12 mouse cellular contexts compared by ENCODE assay signal in genomic region chr19:50013659-50014058, GRCm38 (mm10).
DNase-seq lines count a peak whose midpoint lies in the region; ATAC-seq lines count a peak whose summit lies in the region.
"Had no signal": no experiment of that assay in that cellular context is flagged by ENCODE, and none has a peak within 500 bp of the region (broad histone marks: within the 10 kb centered on the region; RNA-seq: fewer than 3 reads in every experiment).

No protein-coding gene starts in this region.

- H3K9ac ChIP-seq in forebrain, embryonic 16.5 days (replicated peaks; ENCODE audit: low read depth, low read length), result no peak overlapping the region
- no peak overlapping the region for H3K9ac ChIP-seq in midbrain, embryonic 15.5 days
- H3K9ac ChIP-seq in intestine, embryonic 15.5 days, result no peak overlapping the region

- WGBS in forebrain, embryonic 16.5 days, result 20% methylated on average over 2 of the region's 2 CpGs
- 18% methylated on average over 2 of the region's 2 CpGs for WGBS in midbrain, embryonic 15.5 days
- 53% methylated on average over 2 of the region's 2 CpGs for WGBS in intestine, embryonic 15.5 days

- no peaks in the 10 kb centered on the region for H3K27me3 ChIP-seq in forebrain, embryonic 16.5 days (replicated peaks; ENCODE audit: control insufficient read depth, insufficient read depth, low read length)
- H3K27me3 ChIP-seq in midbrain, embryonic 15.5 days (replicated peaks), result no peaks in the 10 kb centered on the region
- no peaks in the 10 kb centered on the region for H3K27me3 ChIP-seq in intestine, embryonic 15.5 days (replicated peaks)

- H3K9me3 ChIP-seq in forebrain, embryonic 16.5 days (ENCODE audit: control insufficient read depth, low read length), result no peaks in the 10 kb centered on the region
- H3K9me3 ChIP-seq in midbrain, embryonic 15.5 days, result no peaks in the 10 kb centered on the region
- no peaks in the 10 kb centered on the region for H3K9me3 ChIP-seq in intestine, embryonic 15.5 days

- H3K4me1 ChIP-seq in forebrain, embryonic 16.5 days (replicated peaks; ENCODE audit: control insufficient read depth, insufficient read depth, low read length), result no peaks in the 10 kb centered on the region
- no peaks in the 10 kb centered on the region for H3K4me1 ChIP-seq in midbrain, embryonic 15.5 days
- no peaks in the 10 kb centered on the region for H3K4me1 ChIP-seq in intestine, embryonic 15.5 days (replicated peaks)

- DNase-seq in heart, postnatal 4 days, result peak; percentile 19
- DNase-seq in heart, adult 9 months (ENCODE audit: low spot score in 2 of 2), result no peak
- DNase-seq in layer of hippocampus, adult 18-20 months (ENCODE audit: low spot score in 2 of 2), result peak; percentile 25 to 70
- no peak for DNase-seq in embryo, embryonic 10.5 days (ENCODE audit: low spot score)
- DNase-seq: adrenal gland, postnatal 10 days; liver had no signal

- peak; percentile 95 for ATAC-seq in forebrain, embryonic 16.5 days
- peak; percentile 76 for ATAC-seq in midbrain, embryonic 15.5 days (replicated peaks)
- ATAC-seq in intestine, embryonic 15.5 days, result no peak
- ATAC-seq in inflammation-experienced regulatory T-cells, adult 6 months, result no peak
- ATAC-seq: intestine, postnatal 0 days had no signal

- H3K4me3 ChIP-seq in forebrain, embryonic 16.5 days (replicated peaks; ENCODE audit: low read length), result no peak overlapping the region
- no peak overlapping the region for H3K4me3 ChIP-seq in midbrain, embryonic 15.5 days
- no peak overlapping the region for H3K4me3 ChIP-seq in intestine, embryonic 15.5 days (replicated peaks)

- no peaks in the 10 kb centered on the region for H3K36me3 ChIP-seq in forebrain, embryonic 16.5 days (ENCODE audit: control insufficient read depth, insufficient read depth)
- H3K36me3 ChIP-seq in midbrain, embryonic 15.5 days (replicated peaks), result no peaks in the 10 kb centered on the region
- H3K36me3 ChIP-seq in intestine, embryonic 15.5 days, result no peaks in the 10 kb centered on the region
- H3K36me3 ChIP-seq: G1E had no signal

- no peak overlapping the region for H3K27ac ChIP-seq in forebrain, embryonic 16.5 days (ENCODE audit: low read length)
- H3K27ac ChIP-seq in midbrain, embryonic 15.5 days, result no peak overlapping the region
- H3K27ac ChIP-seq in intestine, embryonic 15.5 days, result no peak overlapping the region

- no peak overlapping the region for H3K4me2 ChIP-seq in forebrain, embryonic 16.5 days (ENCODE audit: low read length)
- H3K4me2 ChIP-seq in midbrain, embryonic 15.5 days, result no peak overlapping the region
- H3K4me2 ChIP-seq in intestine, embryonic 15.5 days (replicated peaks), result no peak overlapping the region

Comparison
In these comparisons a context has a peak if more than half of its experiments do, and no peak if none do; other contexts are left out.
1. DNase-seq: peak in heart, postnatal 4 days (single experiment) and layer of hippocampus, adult 18-20 months (2 of 2); none in heart, adult 9 months (0 of 2) and embryo, embryonic 10.5 days (single experiment).
2. ATAC-seq: peak in forebrain, embryonic 16.5 days (single experiment) and midbrain, embryonic 15.5 days (single experiment); none in intestine, embryonic 15.5 days (single experiment) and inflammation-experienced regulatory T-cells, adult 6 months (single experiment).